Mouse (Mus musculus) G1E-ER4 (cell line): Measurements from ENCODE around the gene Slc16a2. TPM values are rescaled to one million over a fixed set of nuclear protein-coding genes. Genes with fewer than 3 reads are reported as not detected.

Source experiments
- GATA1 ChIP-seq: IDR thresholded peaks from one replicate; pipeline ENCODE4 v1.8.0; 2012; ENCODE audit warnings: low read length, inconsistent platforms
- polyA plus RNA-seq: library from polyadenylated mRNA; stranded (reverse); fragments of >175 nt; gene quantifications from 2 replicates; pipeline ENCODE4 v1.2.3, GENCODE M21; 2012

Gene Slc16a2
- not detected in 2 replicates for polyA plus RNA-seq

DNA sequence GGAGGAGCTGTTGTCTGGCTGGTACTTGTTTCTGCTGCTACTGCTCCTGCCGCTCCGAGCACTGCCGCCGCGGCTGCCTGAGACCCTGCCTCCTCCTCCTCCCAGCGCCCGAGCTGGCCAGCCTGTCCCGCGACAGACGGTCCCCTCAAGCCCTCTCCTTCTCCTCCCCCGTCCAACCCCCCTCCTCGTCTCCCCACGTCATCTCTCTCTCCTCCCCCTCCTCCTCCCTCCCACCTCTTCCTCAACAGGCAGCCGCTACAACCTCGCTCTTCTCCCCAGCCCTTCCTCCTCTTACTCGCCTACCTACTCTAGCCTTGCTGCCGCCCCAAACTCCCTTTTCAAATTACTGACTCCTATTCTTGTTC lies at the start of gene Slc16a2:
Slc16a2 (minus strand) TSS at position 152 of the 365 bp plus-strand sequence.
- TF ChIP-seq GATA1, result no peak

DNA sequence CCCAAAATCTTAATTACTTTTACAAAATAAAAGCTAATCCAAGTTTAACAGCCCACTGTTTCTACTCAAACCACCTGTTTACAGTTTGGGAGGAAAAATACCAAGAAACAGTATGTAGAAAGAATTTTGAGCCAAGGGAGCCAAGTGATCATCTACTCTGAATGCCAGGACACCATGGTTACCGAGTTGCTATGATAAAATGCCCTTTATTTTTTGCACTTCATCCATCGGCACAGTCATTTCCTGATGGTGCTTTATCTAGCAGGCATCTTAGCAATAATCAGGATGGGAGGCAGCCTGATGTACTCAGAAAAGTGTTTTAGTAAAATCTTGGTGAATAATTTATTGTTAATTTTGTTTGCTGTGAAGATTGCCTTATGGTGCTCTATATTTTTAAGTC lies 41.7 kb upstream of the Slc16a2 start:
- TF ChIP-seq GATA1, result no peak

DNA sequence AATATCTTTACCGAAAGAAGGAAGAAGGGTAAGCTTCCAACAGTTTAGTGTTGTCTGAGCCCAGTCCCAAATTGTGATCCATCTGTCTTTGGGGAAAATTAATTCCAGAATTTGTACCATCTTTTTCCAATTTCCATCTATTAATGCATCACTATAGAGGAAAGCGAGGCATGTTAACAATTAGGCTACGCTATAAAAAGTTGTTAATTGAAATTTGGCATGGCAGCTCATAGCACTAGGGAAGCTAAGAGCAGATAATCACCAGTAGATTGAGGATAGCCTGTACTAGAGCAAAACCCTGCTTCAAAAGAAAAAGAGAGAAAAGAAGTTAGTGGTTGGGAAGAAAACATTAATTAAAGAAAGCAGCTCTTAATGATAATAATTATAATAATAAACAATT lies 41.1 kb upstream of the Slc16a2 start:
- no peak for TF ChIP-seq GATA1

DNA sequence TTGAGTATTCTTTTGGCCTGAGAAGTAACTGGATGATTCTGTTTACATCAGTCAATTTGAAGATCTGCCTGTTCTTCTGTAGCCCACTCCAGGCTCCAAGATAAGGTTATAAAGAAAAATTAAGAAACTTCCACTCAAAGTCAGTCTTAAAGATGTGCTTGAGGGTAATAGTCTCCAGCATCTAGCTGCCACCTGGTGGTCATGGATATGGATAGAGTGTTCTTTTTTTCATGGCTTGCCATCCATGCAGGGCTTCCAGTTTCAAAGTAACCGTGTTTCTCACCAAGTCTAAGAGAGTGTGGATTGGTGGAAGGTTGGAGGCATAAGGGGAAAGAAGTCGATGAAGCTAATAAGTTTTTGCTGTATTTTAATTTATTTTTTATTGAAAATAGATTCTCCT lies 23.5 kb upstream of the Slc16a2 start:
- no peak for TF ChIP-seq GATA1

DNA sequence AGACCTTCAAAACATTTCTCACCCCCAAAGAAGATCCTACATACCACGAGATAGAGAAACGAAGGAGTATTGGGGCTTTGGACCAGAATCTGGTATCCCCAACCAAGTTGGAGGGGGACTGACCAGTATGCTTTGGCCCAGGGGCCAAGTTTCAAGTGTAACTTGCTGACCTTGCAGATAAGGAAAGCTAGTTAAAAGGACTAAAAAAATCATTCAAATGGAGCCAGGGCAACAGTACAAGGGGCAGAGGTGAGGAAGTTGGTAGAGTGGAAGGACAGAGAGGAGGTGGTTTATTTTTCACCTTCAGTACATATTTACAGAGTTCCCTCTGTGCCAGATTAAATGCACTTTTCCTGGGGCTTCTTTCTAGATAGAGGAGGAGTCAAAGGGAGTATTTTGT lies 7.1 kb upstream of the Slc16a2 start:
- TF ChIP-seq GATA1, result no peak

DNA sequence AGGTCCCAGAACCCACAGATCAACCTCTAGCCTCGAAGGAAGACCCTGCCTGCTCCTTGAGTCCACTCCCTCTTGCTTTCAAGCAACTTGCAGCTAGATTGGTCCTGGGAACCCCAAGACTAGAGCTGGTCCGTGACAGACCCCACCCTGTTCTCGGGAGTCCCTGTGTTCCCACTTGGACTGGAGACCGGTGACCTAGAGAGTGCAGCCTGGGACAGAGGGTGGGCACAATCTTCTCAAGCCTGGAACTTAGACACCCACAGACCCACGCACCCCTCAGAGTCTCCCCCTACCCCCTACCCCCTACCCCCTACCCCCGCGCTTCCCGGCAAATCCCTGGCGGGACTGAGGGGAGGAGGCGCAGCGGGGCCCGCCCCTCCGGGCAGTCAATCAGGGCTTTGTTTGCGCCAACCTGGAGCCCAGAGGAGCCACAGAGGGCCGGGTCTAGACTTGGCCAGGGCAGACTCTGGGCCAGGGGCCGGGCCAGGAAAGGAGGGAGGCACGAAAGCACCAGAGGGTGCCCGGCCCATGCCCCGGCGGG lies 558 bp upstream of the Slc16a2 start:
- TF ChIP-seq GATA1, result no peak

DNA sequence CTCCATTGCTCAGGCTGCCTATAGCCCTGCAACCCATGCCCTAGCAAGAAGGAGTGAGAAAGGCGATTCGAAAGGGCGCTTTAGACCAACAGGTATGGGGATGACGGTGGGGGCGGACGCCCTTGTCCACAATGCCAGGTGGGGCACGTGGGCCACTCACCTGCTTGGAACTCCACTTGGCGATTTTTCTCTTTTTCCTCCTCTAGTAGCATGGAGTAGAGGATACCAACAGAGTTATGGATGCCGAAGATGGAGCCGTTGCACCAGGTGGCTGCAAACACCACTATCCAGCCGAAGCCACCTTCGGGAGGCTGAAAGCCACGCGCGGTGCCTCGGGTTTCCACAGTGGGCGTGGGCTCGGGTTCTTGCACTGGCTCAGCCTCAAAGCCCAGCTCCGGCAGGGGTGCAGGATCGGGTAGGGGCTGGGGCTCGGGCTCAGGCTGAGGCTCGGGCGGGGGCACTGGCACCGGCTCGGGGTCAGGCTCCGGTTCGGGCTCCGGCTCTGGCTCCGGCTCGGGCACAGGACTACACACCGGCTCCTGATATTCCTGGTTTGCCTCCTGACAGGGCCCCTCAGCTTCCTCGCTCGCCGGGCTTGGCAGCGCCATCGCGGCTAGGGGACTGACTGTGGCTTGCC lies 470 bp downstream of the Slc16a2 start:
- no peak for TF ChIP-seq GATA1

DNA sequence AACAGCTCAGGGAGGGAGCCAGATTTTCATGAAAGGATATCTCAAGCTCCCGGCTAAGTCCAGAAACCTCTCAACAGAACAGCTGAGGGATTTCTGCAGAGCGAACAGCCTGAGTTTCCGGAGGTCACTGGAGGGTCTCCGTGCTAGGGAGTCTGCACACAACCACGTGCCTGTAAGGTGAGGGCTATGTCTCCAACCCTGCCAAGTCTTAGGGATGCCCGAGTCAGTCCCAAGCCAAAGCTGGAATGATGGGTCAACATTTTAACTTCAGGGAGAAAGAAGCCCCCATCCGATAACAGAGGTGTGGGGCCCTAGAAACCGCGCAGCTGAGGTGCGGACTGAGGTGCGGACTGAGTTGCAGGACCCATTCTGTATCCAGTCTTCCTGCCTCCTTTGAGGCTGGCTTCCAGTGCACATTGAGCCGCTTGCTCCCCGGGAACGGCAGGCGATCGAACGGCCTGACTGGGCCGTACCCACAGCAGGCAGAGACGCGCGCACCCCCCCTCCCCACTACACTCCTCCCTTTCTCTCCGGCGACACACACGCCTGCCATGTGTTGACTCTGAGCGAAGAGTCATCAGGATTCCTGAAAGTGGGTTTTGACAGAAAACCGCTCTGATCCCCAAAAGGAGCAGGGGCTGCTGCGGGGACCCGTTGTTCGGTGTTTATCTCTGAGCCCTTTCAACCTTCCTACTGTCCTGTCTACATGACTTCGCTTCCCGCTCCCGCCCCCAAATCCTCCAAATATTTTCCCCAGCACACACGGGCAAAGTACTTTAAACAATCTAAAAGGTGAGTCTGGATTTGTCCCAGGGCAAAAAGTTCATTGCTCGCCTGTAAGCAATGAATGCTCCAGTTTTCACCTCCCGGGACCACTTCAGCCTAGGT lies 1.2 kb downstream of the Slc16a2 start:
- TF ChIP-seq GATA1, result no peak

DNA sequence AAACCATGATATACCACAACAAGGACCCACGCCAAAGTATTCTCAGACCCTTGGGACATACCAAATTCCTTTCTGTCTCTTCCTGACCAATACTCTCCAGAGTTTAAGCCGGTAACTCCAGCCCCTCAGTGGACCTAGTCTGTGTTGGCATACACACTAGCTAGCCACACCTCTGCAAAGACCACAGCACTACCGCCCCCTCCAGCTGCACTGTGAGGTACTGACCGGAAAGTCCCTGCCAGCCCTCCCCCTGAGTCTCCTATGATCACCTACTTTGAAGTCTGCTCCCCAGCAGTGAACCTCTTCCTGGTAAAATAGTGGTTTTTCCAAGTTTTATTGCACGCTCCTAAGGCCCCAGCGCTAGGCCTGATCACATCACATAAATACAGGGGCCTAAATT lies 2.5 kb downstream of the Slc16a2 start:
- no peak for TF ChIP-seq GATA1

DNA sequence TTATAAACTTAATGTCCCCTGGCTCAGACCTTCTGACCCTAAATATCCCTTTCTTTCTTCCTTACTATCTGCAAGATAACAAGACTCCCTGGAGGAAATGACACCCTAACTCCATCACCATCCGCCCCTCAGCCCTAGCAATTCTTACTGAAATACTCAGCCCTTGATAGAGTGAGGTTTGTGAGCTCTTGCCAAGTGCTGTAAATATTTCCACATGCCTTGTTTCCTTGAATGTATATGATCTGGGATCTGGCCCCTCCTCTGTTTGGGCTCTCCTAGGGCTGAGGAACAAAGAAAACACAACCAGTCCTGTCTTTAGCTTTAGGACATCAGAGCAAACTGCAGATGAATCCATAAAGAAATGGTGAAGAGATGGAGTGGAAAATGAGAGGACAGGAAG lies 9.1 kb downstream of the Slc16a2 start:
- no peak for TF ChIP-seq GATA1

DNA sequence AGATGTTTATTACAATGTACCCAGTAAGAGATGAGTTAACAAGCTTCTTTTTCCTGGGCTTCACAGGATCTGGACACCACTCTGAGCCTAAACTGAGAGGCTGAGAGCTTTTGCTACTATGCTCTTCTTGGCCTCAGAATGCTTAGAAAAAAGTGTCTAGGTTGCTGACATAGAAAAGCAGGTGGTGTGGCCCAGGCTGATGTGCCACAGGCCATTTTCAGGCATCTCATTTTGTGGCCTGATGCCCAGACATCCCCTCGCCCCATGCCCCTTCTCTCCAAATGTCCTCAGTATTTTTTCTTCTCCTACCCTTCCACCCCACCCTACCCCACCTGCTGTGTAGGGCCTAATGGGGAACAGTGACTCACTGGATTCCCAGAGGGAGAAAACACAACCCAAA lies 11.3 kb downstream of the Slc16a2 start:
- no peak for TF ChIP-seq GATA1

DNA sequence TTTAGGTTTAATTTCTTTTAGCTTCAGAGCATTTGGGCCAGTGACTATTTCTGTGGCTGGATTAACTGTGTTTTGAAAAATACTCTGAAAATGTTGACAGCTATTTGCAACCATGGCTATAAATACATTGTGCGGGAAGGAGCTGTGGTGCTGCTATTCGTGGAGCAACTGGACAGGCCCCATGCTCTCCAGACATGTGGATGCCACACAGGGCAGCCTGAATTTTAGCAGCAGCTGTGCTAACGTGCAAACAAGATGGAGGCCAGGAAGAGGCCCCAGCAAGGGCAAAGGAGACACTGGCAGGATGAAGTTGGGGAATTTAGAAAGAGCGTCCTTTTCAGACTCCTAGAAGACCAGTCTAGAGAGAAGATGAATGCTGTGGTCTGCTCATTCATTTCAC lies 15.4 kb downstream of the Slc16a2 start:
- no peak for TF ChIP-seq GATA1

DNA sequence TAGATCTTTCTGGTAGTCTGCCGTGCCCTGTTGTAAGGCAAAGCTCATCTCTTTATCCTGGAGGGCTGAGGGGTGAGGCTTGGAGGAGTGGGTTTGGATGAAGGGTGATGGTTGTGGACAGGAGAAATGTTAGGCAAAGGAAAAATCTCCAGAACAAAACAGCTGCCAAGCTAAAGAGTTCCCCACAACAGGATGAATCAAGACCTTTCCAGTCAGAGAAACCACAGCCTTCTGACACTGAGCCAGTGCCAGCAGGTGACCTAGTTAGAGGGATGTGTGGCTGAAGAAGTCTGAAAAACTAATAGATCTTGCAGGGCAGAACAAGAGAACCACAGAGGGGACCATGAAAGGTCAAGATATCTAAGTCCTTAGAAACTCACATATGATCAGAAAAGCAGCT lies 24.8 kb downstream of the Slc16a2 start:
- no peak for TF ChIP-seq GATA1

DNA sequence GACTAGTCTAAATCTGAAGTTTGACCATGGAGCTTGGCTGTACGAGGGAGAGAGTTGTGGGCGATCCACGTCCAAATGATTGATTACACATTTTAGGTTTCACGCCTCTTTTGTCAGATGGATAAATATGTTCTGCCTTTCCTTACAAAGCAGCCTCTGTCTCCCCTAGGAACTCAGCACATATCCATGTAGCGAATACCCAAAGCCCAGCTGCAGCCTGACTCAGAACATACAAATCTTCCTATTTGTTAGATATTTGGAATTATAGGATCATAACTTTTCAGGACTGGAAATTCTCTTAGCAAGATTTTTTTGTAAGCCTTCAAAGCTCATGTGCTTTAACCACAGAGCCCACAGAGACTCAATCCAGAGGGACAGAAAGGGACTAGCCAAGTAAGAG lies 26.3 kb downstream of the Slc16a2 start:
- no peak for TF ChIP-seq GATA1

DNA sequence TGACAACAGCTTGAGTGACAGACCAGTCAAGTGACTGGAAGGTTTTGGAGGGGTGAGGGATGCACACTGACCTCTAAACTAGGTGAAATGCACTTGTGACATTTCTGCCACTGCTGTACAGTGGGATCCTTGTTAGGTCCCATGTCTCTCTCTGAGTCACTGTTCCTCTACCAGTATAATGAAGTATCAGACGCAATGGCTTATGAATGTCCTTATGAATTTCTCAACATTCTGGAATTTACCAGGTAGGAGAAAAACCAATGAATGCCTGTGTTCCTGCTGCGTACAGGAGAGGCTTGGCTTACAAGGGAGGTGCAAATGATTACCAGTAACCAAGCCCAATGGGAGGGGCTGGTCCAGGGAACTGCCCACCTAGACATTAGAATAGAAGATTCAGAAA lies 30.5 kb downstream of the Slc16a2 start:
- TF ChIP-seq GATA1, result no peak

DNA sequence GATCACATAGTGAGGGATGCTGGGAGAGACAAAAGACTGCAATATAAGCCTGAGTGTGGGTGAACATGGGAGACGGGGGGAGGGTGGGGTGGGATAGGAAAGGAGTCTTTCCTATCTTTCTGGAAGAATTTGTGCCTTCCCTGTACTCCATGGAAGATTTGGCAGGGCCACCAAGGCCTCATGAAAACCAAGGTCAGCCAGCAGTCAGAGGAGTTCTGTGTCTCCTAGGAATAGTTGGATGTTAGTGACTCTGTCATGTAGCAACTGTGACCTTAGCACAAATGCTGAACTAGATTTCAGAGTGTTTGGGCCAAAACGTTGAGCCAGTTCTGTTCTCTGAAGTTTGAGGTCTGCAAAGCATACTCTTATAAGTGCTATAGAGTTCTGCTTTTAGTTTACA lies 36.1 kb downstream of the Slc16a2 start:
- no peak for TF ChIP-seq GATA1

DNA sequence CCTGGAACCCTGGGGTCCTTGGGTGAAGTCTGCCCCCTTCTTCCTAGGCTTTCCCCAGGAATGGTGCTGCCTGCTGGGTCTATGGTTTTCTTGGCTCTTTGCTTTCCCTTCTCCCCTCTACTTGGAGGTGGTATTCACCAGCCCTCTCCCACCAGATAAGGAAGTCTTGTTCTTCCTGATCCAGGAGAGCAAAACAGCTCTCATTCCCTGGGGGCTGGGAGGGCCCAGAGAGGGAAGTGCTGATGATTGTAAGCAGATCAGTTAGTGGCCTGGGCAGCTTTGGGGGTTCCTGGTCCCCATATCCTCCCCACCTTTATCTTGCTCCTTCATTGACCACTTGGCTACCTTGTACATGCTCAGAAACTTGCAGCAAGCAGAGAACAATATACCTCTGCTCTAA lies 45.4 kb downstream of the Slc16a2 start:
- TF ChIP-seq GATA1, result no peak

DNA sequence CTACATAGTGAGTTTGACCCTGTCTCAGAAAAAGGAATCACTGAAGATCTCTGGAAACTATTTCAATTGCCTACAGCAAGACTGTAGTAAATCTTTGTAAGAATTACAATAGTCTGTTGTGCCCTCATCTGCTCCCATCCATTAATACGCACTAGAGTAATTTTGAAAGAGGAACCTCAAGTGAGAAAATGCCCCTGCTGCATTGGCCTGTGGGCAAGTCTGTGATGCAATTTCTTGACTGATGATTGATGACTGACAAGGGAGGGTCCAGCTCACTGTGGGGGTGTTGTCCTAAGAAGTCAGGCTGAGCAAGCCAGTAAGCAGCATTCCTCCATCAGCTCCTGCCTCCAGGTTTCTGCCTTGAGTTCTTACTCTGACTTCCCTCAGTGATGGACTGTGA lies 75.6 kb downstream of the Slc16a2 start:
- TF ChIP-seq GATA1, result no peak
